Mouse (Mus musculus) kidney, embryonic 16.5 days (tissue): ENCODE results near the gene Gm11032. TPM values are rescaled to one million over a fixed set of nuclear protein-coding genes. Genes with fewer than 3 reads are reported as not detected.
"Not testable (repeated sequence)": the region's sequence is repeated elsewhere in the genome, so short reads cannot be mapped to it uniquely, and the experiment has no call there.

Experiments
- ATAC-seq: fragments of 200-750 bp; cut with Nextera tagmentation; 2 replicates; pipeline ENCODE4 v1.8.0; 2017; ENCODE audit warnings: moderate TSS enrichment; ENCODE audit not compliant: low FRiP score, low TSS enrichment
- H3K27ac ChIP-seq: fragments of 300-500 bp; sonication (generic); 2 replicates; pipeline ENCODE4 v1.5.1; 2014; ENCODE audit warnings: low read length
- H3K27me3 ChIP-seq: fragments of 300-500 bp; sonication (generic); 2 replicates; pipeline ENCODE4 v1.6.1; 2014; ENCODE audit warnings: low read length, control low read depth, mixed read lengths; ENCODE audit not compliant: insufficient read depth
- H3K36me3 ChIP-seq: fragments of 300-500 bp; sonication (generic); 2 replicates; pipeline ENCODE4 v1.6.1; 2014; ENCODE audit warnings: low read length, control low read depth, mixed read lengths; ENCODE audit not compliant: insufficient read depth
- H3K4me1 ChIP-seq: fragments of 300-500 bp; sonication (generic); 2 replicates; pipeline ENCODE4 v1.6.1; 2014; ENCODE audit warnings: low read length, control low read depth, mixed read lengths; ENCODE audit not compliant: insufficient read depth
- H3K4me2 ChIP-seq: fragments of 300-500 bp; sonication (generic); replicated peaks from 2 replicates; pipeline ENCODE4 v1.6.1; 2014; ENCODE audit warnings: low read depth, low read length
- H3K4me3 ChIP-seq: fragments of 300-500 bp; sonication (generic); 2 replicates; pipeline ENCODE4 v1.5.1; 2014; ENCODE audit warnings: mild to moderate bottlenecking, low read length
- H3K9ac ChIP-seq: fragments of 300-500 bp; sonication (generic); replicated peaks from 2 replicates; pipeline ENCODE4 v1.6.1; 2014; ENCODE audit warnings: low read length
- H3K9me3 ChIP-seq: fragments of 300-500 bp; sonication (generic); 2 replicates; pipeline ENCODE4 v1.6.1; 2016; ENCODE audit warnings: low read length, control low read depth
- WGBS: fragments of 180-500 bp; shearing (Covaris S2); extraction: QIAGEN DNeasy Blood & Tissue Kit; methylation state at CpG from one replicate; pipeline ENCODE4 v1.1.7; 2014; 5-methylcytosine and 5-hydroxymethylcytosine counted together
- polyA plus RNA-seq: library from polyadenylated mRNA; unstranded; fragments of >200 nt; fragmentation: Nextera tagmentation; extraction: Ambion mirVana; gene quantifications from 2 replicates; pipeline ENCODE4 v1.2.1, GENCODE M21; 2015

Gene Gm11032
- polyA plus RNA-seq: not detected in 2 replicates

DNA sequence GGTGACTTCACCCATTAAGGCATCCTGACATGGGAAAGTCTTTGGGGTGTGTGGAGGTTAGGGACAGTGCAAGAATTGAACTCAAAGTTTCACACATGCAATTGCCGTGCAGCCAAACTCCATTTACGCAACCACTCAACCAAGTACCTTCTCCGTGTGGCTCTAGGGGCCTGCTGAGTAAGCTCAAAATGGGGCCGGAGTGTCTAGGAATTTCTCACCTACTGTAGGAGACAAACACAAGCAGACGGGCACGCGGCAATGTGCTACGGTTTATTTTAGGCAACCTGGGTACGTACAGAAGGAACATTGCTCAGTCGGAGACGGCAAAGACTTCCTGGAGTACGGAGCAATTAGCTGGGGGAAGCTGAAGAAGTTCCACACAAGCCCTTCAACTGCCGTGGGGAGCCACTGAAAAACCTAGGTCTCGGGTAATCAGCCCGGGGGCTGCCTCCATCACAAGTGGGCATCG, at the start of gene Gm11032:
TSS of gene Gm11032 (plus strand) at position 51 of the 469 bp plus-strand sequence.
- Histone ChIP-seq H3K27ac (no peak within 1 kb of the TSS), H3K9ac (no peak within 1 kb of the TSS), H3K4me1 (no peaks in the 10 kb centered on the region), H3K4me3 (no peak within 1 kb of the TSS), H3K27me3 (no peaks in the 10 kb centered on the region), H3K9me3 (no peaks in the 10 kb centered on the region), H3K4me2 (no peak within 1 kb of the TSS), H3K36me3 (no peaks in the 10 kb centered on the region)
- ATAC-seq: no peak
- WGBS: 77% methylated on average over 16 of the region's 16 CpGs

DNA sequence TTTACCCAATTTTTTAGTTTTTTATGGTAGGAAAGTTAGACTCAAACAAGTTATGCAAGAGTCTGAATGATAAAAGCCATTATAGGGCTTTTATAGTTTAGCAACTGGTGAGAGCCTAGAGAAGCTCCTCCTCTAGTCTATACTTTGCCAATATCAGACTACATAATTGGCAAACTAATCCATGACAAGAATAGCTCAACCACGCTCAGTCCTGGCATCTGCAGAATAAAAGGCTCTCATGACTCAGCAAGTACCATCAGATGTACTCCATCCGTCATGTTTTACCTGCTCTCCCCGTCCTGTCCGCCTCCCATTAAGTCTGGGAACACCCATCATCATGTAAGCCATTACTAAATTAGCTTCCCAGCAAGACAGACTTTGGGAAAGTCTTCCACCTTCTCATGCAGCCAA, 48.4 kb upstream of the Gm11032 start:
- H3K36me3 ChIP-seq: no peaks in the 10 kb centered on the region
- H3K4me3 ChIP-seq: no peak overlapping the region
- no peaks in the 10 kb centered on the region for H3K9me3 ChIP-seq
- no peak overlapping the region for H3K27ac ChIP-seq
- no peak overlapping the region for H3K9ac ChIP-seq
- no peaks in the 10 kb centered on the region for H3K27me3 ChIP-seq
- no peak for ATAC-seq
- H3K4me1 ChIP-seq: 0 out of 2 replicates have a peak, but pooled peaks cover 3% of the 10 kb centered on the region
- no peak overlapping the region for H3K4me2 ChIP-seq
- WGBS: 73% methylated on average over 4 of the region's 4 CpGs

DNA sequence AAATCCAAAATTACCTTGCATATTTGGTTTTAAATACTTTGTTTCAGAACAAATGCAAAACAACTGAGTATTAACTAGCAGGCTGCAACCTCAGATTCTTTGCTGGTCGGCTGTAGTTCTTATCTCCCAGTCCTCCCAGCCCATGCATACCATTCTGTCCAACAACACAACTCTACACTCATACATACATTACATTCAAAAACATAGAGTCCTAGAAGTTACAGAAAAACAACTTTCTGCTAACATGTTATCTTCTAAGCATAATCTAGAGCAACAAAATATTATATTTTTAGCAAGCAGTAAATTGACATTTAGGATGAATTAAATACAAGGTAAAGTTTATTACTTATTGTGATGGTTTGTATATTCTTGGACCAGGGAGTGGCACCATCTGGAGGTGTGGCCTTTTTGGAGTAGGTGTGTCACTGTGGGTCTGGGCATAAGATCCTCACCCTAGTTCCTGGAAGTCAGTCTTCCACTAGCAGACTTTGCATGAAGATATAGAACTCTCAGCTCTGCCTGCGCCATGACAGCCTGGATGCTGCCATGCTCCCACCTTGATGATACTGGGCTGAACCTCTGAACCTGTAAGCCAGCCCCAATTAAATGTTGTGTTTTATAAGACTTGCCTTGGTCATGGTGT, 43.7 kb upstream of the Gm11032 start:
- not testable (repeated sequence) for H3K4me2 ChIP-seq, H3K36me3 ChIP-seq, H3K27me3 ChIP-seq, H3K27ac ChIP-seq, H3K4me3 ChIP-seq, H3K9me3 ChIP-seq, ATAC-seq, H3K4me1 ChIP-seq, H3K9ac ChIP-seq
- WGBS: 87% methylated on average over 2 of the region's 2 CpGs

DNA sequence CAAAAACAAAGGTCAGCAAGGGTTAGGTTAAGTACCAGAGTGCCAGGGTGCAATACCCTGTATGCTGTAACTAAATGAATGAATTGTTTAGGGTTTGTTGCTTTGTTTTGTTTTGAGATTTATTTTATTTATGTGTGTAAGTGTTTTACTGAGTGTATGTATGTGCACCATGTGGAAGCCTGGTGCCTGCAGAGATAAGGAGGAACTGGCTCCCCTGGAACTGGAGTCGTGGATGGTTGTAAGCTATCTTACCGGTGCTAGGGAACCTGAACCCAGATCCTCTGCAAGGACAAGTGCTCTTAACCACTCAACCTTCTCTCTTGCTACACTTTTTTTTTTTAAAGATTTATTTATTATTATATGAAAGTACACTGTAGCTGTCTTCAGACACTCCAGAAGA, 42.8 kb upstream of the Gm11032 start:
- 0 out of 2 replicates have a peak, but pooled peaks cover 9% of the 10 kb centered on the region for H3K4me1 ChIP-seq
- no peak overlapping the region for H3K9ac ChIP-seq
- WGBS: 90% methylated on average over 2 of the region's 2 CpGs
- H3K27me3 ChIP-seq: no peaks in the 10 kb centered on the region
- H3K4me2 ChIP-seq: no peak overlapping the region
- no peaks in the 10 kb centered on the region for H3K36me3 ChIP-seq
- H3K4me3 ChIP-seq: no peak overlapping the region
- H3K27ac ChIP-seq: no peak overlapping the region
- H3K9me3 ChIP-seq: no peaks in the 10 kb centered on the region
- ATAC-seq: no peak

DNA sequence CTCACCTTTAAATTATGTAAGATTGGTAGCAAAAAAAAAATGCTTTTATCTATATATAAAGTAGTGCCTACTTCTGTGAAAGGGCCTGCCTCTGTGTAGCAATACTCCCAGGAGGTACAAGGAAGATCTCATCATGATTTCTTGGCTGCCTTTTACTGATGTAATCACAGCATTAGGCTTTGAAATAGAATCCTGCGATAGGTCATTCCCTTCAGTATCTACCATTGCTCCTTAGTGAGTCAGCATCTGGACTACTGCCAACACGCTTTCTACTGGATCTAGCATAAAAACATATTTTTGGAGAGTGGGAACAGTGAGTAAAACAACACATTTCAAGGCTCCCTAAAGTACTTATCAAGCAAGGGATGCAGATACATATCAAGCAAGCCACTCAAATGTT, 41.2 kb upstream of the Gm11032 start:
- Histone ChIP-seq H3K4me1 (0 out of 2 replicates have a peak, but pooled peaks cover 9% of the 10 kb centered on the region), H3K27ac (no peak overlapping the region), H3K9ac (no peak overlapping the region), H3K36me3 (no peaks in the 10 kb centered on the region), H3K4me3 (no peak overlapping the region), H3K27me3 (no peaks in the 10 kb centered on the region), H3K9me3 (no peaks in the 10 kb centered on the region), H3K4me2 (no peak overlapping the region)
- ATAC-seq: no peak
- WGBS: 63% methylated on average over 2 of the region's 2 CpGs

DNA sequence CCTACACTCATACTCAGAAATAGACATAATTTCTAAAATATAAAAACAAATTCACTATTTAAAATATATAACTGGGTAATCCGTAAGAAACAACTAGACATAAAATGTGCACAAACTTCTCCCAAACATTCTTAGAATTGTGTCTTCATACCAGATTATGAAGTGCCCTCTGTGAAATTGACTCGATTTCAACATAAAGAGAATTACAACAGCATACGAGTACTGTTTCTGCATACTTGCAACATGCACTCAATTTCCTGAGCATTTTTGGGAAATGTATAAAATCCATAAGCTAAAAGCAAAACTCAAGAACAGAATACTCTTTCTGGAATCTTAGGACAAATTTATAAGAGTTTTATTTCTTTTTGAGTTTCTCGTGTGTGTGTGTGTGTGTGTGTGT, 28.1 kb upstream of the Gm11032 start:
- no peak for ATAC-seq
- no peak overlapping the region for H3K27ac ChIP-seq

DNA sequence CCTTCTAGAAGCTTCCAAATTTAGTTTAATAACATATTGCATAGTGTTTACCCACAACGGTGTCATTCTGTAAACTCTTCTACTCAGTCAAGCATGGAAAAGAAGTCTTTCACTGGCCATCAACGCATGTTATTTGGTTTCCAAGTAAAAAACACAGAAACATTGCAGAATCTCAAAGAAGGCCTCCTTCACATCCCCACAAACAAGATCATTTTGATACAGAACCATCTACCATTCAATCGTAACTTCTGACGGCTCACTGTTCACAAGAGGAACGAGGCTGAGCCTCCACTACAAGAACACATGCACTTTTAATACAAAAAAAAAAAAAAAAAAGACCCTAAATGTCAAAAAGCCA, 26.4 kb upstream of the Gm11032 start:
- H3K4me2 ChIP-seq: peak overlapping the region; percentile 64
- H3K4me3 ChIP-seq: peak overlapping the region; percentile 98
- H3K27me3 ChIP-seq: no peaks in the 10 kb centered on the region
- no peaks in the 10 kb centered on the region for H3K36me3 ChIP-seq
- no peak overlapping the region for H3K27ac ChIP-seq
- peak overlapping the region; percentile 95 for H3K9ac ChIP-seq
- WGBS: 19% methylated on average over 5 of the region's 5 CpGs
- peaks cover 14% of the 10 kb centered on the region for H3K4me1 ChIP-seq
- no peaks in the 10 kb centered on the region for H3K9me3 ChIP-seq
- ATAC-seq: no peak

More for the DNA sequence above, 28.1 kb upstream of the Gm11032 start:
- Histone ChIP-seq H3K36me3 (no peaks in the 10 kb centered on the region), H3K4me3 (no peak overlapping the region), H3K9ac (no peak overlapping the region), H3K4me1 (peaks cover 14% of the 10 kb centered on the region), H3K27me3 (no peaks in the 10 kb centered on the region), H3K4me2 (no peak overlapping the region), H3K9me3 (no peaks in the 10 kb centered on the region)
- 84% methylated on average over 4 of the region's 4 CpGs for WGBS

DNA sequence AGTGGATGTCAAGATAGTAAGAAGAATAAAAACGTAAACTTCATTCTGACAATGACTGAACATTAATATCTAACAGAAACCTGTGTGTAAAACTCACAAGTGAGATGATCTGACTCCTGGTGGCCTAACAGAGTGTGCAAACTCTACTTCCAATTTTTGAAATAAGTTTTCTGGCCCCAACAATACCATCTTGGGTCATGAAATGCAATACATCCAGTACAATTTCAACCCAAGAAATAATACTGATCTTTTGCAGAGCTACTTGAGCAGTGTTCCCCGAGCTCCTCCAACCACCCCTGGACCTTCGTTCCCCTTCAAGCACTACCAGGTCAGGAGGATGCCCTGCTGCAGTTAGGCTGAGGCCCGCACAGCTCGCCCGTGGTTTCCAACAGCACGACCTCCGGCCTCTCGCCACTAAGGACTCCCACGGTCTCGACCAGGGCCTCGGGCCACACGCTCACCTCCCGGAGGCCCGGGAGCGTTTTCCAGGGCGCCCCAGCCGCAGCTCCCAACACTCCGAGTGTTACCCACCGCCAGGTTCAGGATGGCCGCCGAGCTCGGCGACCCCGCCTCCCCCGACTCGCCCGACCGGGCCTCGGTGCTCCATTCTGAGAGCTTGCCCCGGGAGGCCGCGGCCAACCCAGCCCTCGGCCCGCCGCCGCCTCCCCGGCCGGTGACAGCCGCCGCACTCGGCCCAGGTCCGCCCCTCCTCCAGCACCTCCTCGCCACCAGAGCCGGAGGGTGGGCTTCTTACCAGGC, 25.8 kb upstream of the Gm11032 start:
- peak overlapping the region; percentile 98 for H3K4me3 ChIP-seq
- under 1% methylated on average over 42 of the region's 45 CpGs for WGBS
- H3K4me1 ChIP-seq: peaks cover 14% of the 10 kb centered on the region
- ATAC-seq: peak; percentile 92
- H3K9ac ChIP-seq: peak overlapping the region; percentile 95
- peak overlapping the region; percentile 64 for H3K4me2 ChIP-seq
- H3K9me3 ChIP-seq: no peaks in the 10 kb centered on the region
- H3K27ac ChIP-seq: peak overlapping the region; percentile 95
- no peaks in the 10 kb centered on the region for H3K36me3 ChIP-seq
- H3K27me3 ChIP-seq: no peaks in the 10 kb centered on the region

DNA sequence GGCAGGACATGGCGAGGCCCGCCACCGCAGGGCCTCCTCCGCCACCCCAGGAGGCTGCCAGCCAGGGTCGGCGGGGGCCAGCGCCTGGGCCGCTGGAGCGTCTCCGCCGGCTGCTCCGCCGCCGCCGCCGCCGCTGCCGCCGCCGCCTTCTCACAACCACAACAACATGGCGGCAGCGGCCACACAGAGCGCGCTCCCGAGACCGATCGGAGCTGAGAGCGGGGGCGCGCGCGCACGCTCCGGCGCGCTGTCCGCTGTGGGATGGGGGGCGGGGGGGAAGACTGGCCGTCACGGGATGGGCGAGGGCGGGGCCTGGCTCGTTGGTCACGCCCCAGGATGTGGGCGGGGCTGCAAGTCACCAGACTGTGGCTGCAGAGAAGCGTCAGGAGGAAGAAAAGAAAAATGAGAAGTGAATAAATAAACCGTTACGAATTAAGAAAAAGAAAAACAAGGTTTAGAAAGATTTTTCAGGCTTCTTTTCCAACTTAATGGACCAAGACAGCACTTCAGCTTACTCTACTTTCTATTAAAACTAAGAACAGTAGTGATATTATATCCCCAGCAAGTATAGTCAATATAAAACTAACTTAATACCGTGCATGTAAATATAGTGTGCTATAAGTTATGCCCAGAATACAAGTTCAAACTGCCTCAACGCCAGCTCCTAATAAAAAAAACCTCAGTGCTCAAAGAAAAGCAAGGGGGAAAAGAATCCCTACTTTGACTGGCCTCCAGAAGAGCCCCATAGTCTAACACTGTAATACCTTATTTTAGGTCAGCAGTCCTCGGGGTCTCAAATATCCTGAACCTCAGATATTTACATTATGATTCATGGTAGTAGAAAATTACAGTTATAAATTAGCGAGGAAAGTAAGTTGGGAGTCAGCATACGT, 25.0 kb upstream of the Gm11032 start, which contains the start of gene Mtmr3:
TSS of gene Mtmr3 (minus strand) at position 256 of the 893 bp plus-strand sequence.
- Histone ChIP-seq H3K4me2 (peak within 1 kb of the TSS; percentile 64), H3K36me3 (no peaks in the 10 kb centered on the region), H3K27me3 (no peaks in the 10 kb centered on the region), H3K27ac (peak within 1 kb of the TSS; percentile 95), H3K9ac (peak within 1 kb of the TSS; percentile 95), H3K9me3 (no peaks in the 10 kb centered on the region), H3K4me3 (peak within 1 kb of the TSS; percentile 98), H3K4me1 (peaks cover 14% of the 10 kb centered on the region)
- ATAC-seq: peak; percentile 95
- 4% methylated on average over 43 of the region's 53 CpGs for WGBS
